Mouse (Mus musculus) ES-Bruce4 (cell line): ENCODE measurements around the gene Clec2g. TPM values are rescaled to one million over a fixed set of nuclear protein-coding genes. Genes with fewer than 3 reads are reported as not detected.
"Not testable (repeated sequence)": the region's sequence is repeated elsewhere in the genome, so short reads cannot be mapped to it uniquely, and the experiment has no call there.

ENCODE experiments used
- H3K27ac ChIP-seq: 2 replicates; pipeline ENCODE4 v1.5.1; 2012; ENCODE audit warnings: low read length, inconsistent platforms; ENCODE audit not compliant: insufficient read depth
- H3K27me3 ChIP-seq: 2 replicates; pipeline ENCODE4 v1.6.1; 2012; ENCODE audit warnings: mild to moderate bottlenecking, low read length, inconsistent platforms; ENCODE audit not compliant: control insufficient read depth, poor library complexity, insufficient read depth, severe bottlenecking
- H3K36me3 ChIP-seq: 2 replicates; pipeline ENCODE4 v1.6.1; 2012; ENCODE audit warnings: inconsistent platforms, mild to moderate bottlenecking, low read length, moderate library complexity; ENCODE audit not compliant: control insufficient read depth, poor library complexity, insufficient read depth, severe bottlenecking
- H3K4me1 ChIP-seq: one replicate; pipeline ENCODE4 v1.8.1; 2011; ENCODE audit warnings: low read length; ENCODE audit not compliant: control insufficient read depth, insufficient read depth
- H3K4me3 ChIP-seq: 2 replicates; pipeline ENCODE4 v1.5.1; 2011; ENCODE audit warnings: low read depth, mild to moderate bottlenecking, low read length
- H3K9ac ChIP-seq: 2 replicates; pipeline ENCODE4 v1.6.1; 2012; ENCODE audit warnings: low read depth, mild to moderate bottlenecking, inconsistent platforms; ENCODE audit not compliant: poor library complexity, severe bottlenecking
- H3K9me3 ChIP-seq: replicated peaks from 2 replicates; pipeline ENCODE4 v1.6.1; 2012; ENCODE audit warnings: mild to moderate bottlenecking, low read length, inconsistent platforms; ENCODE audit not compliant: control insufficient read depth, poor library complexity, insufficient read depth, severe bottlenecking
- CTCF ChIP-seq: IDR thresholded peaks from one replicate; pipeline ENCODE4 v1.8.1; 2011; ENCODE audit warnings: low read depth, low read length
- EP300 ChIP-seq: IDR thresholded peaks from 2 replicates; pipeline ENCODE4 v1.6.1; 2011; ENCODE audit warnings: low read depth, low read length; ENCODE audit not compliant: insufficient read depth
- POLR2A ChIP-seq: IDR thresholded peaks from one replicate; pipeline ENCODE4 v1.8.1; 2011; ENCODE audit warnings: low read length; ENCODE audit not compliant: insufficient read depth
- polyA plus RNA-seq: library from polyadenylated mRNA; stranded (reverse); fragments of >200 nt; gene quantifications from 2 replicates; pipeline ENCODE4 v1.2.4, GENCODE M21; 2011; ENCODE audit warnings: low read depth; ENCODE audit not compliant: missing spikeins, insufficient read depth, insufficient read length

The Clec2g gene
- polyA plus RNA-seq, 1 experiment: not detected

GRCm38 (mm10) chr6:128961110-128961509, 26.9 kb downstream of the Clec2g start:
- Histone ChIP-seq H3K4me1 (no peaks in the 10 kb centered on the region), H3K27ac (no peak overlapping the region), H3K36me3 (no peaks in the 10 kb centered on the region), H3K9ac (no peak overlapping the region), H3K4me3 (no peak overlapping the region), H3K9me3 (peaks cover 5% of the 10 kb centered on the region), H3K27me3 (no peaks in the 10 kb centered on the region)
- no peak for TF ChIP-seq POLR2A
- TF ChIP-seq CTCF: no peak
- no peak for TF ChIP-seq EP300

- H3K36me3 ChIP-seq, H3K27ac ChIP-seq, H3K4me3 ChIP-seq, H3K9me3 ChIP-seq, H3K27me3 ChIP-seq, H3K4me1 ChIP-seq, H3K9ac ChIP-seq: not testable (repeated sequence)
Measured at GRCm38 (mm10) chr6:128962108-128962507, 27.9 kb downstream of the Clec2g start.

DNA sequence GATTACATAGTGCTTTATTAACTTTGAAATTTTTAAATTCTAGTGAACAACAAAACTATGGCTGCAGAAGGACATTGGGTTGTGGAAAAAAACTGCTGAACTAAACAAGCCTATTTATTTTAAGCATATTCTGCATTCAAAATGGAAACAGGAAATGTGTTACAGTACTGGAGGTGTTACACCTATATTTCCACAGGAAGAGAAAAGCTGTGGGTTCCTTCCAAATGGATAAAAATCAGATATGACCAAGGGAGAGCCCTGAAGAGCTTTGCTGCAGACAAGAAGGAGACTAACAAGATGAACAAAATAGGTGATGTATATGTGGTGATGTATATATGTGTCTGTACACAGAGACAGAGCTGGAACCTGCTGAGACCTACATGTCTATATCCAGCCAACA, 30.3 kb downstream of the Clec2g start:
- no peaks in the 10 kb centered on the region for H3K36me3 ChIP-seq
- no peaks in the 10 kb centered on the region for H3K4me1 ChIP-seq
- H3K27me3 ChIP-seq: no peaks in the 10 kb centered on the region
- peaks cover 5% of the 10 kb centered on the region for H3K9me3 ChIP-seq
- no peak overlapping the region for H3K27ac ChIP-seq
- TF ChIP-seq POLR2A (no peak), CTCF (no peak), EP300 (no peak)
- no peak overlapping the region for H3K4me3 ChIP-seq
- no peak overlapping the region for H3K9ac ChIP-seq

DNA sequence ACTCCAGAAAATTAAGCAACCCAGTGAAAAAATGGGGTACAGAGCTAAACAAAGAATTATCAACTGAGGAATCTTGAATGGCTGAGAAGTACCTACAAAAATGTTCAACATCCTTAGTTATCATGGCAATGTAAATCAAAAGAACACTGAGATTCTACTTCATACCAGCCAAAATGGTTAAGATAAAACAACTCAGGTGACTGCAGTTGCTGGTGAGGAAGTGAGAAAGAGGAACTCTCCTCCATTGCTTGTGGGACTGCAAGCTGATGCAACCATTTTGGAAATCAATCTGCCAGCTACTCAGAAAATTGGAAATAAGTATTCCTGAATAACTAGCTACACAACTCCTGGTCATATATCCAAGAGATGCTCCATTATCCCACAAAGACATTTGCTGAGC, 34.3 kb downstream of the Clec2g start:
- TF ChIP-seq EP300 (no peak), POLR2A (no peak)
- Histone ChIP-seq H3K27ac (no peak overlapping the region), H3K4me3 (no peak overlapping the region), H3K4me1 (no peaks in the 10 kb centered on the region), H3K9me3 (peaks cover 14% of the 10 kb centered on the region), H3K36me3 (no peaks in the 10 kb centered on the region), H3K27me3 (no peaks in the 10 kb centered on the region), H3K9ac (no peak overlapping the region)

- Histone ChIP-seq H3K27ac (no peak overlapping the region), H3K36me3 (no peaks in the 10 kb centered on the region), H3K9ac (no peak overlapping the region), H3K27me3 (no peaks in the 10 kb centered on the region), H3K9me3 (peaks cover 14% of the 10 kb centered on the region), H3K4me1 (no peaks in the 10 kb centered on the region), H3K4me3 (no peak overlapping the region)
- no peak for TF ChIP-seq POLR2A
- TF ChIP-seq EP300: no peak
- no peak for TF ChIP-seq CTCF
Measured at GRCm38 (mm10) chr6:128969741-128970140, 35.6 kb downstream of the Clec2g start.

- H3K27ac ChIP-seq, H3K36me3 ChIP-seq, H3K27me3 ChIP-seq, H3K4me1 ChIP-seq, H3K4me3 ChIP-seq, H3K9ac ChIP-seq: not testable (repeated sequence)
- H3K9me3 ChIP-seq: peaks cover 14% of the 10 kb centered on the region
Measured at GRCm38 (mm10) chr6:128970508-128971393, 36.6 kb downstream of the Clec2g start.
